Mouse (Mus musculus): ENCODE measurements at regions not wholly inside any gene's neighbourhood (a gene's known extent, or its start where the extent isn't known, plus 50 kb on each side); places are given as distances from the start of the nearest gene placed in this dataset.

DNA sequence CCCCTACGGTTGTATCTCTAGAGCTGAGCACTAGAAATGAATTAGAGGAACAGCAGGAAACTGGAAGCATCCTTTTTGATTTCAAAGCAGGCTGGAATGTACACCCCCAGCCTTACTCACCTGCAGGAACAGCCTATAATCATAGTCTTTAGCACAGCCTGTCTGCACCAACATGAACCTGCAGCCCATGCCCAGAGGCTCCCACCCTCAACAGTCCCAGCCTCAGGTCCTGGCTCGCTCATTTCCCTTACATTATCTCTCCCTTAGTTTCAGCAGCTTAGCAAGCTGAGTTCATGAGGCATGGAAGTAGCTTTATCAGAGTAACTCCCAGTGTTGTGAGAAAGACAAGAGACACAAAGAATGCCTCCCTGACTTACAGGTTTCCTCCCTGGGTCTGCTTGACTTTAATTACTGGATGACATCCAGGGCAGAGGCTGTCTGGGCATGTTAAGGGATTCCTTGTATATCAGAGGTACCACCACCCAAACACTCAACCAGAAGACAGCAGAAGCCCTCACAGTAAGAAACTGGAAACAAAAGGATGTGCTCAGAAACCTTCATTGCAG is 551.2 kb downstream of the Efnb2 start:
- 75% methylated on average over 2 of the region's 2 CpGs for WGBS

GRCm38 (mm10) chr8:8103492-8103891 is 557.5 kb downstream of the Efnb2 start:
- no peak overlapping the region for H3K4me3 ChIP-seq (ENCODE audit: extremely low read depth, insufficient read depth, insufficient read length)
- H3K27ac ChIP-seq (ENCODE audit: insufficient read depth, low read length): no peak overlapping the region
- no peaks in the 10 kb centered on the region for H3K27me3 ChIP-seq (ENCODE audit: control insufficient read depth, insufficient read depth, low read length)
- DNase-seq (ENCODE audit: low read depth in 1 of 2, low spot score in 2 of 2): no peak
- TF ChIP-seq CTCF (IDR thresholded peaks at IDR 0.05; ENCODE audit: extremely low read depth, insufficient read depth, insufficient read length, insufficient replicate concordance) (no peak), POLR2A (IDR thresholded peaks at IDR 0.05; ENCODE audit: low read depth, low read length) (no peak)
- no peaks in the 10 kb centered on the region for H3K4me1 ChIP-seq (ENCODE audit: control insufficient read depth, insufficient read depth, insufficient read length)
- H3K36me3 ChIP-seq (ENCODE audit: control insufficient read depth, insufficient read depth, low read length): no peaks in the 10 kb centered on the region
- WGBS: 70% methylated on average over 3 of the region's 3 CpGs

More for the DNA sequence above, 551.2 kb downstream of the Efnb2 start:
- H3K4me1 ChIP-seq (ENCODE audit: control insufficient read depth, insufficient read depth, insufficient read length): no peaks in the 10 kb centered on the region
- TF ChIP-seq CTCF (IDR thresholded peaks at IDR 0.05; ENCODE audit: extremely low read depth, insufficient read depth, insufficient read length, insufficient replicate concordance) (no peak), POLR2A (IDR thresholded peaks at IDR 0.05; ENCODE audit: low read depth, low read length) (no peak)
- no peaks in the 10 kb centered on the region for H3K36me3 ChIP-seq (ENCODE audit: control insufficient read depth, insufficient read depth, low read length)
- no peak overlapping the region for H3K4me3 ChIP-seq (ENCODE audit: extremely low read depth, insufficient read depth, insufficient read length)
- no peak for DNase-seq (ENCODE audit: low read depth in 1 of 2, low spot score in 2 of 2)
- no peak overlapping the region for H3K27ac ChIP-seq (ENCODE audit: insufficient read depth, low read length)
- no peaks in the 10 kb centered on the region for H3K27me3 ChIP-seq (ENCODE audit: control insufficient read depth, insufficient read depth, low read length)

DNA sequence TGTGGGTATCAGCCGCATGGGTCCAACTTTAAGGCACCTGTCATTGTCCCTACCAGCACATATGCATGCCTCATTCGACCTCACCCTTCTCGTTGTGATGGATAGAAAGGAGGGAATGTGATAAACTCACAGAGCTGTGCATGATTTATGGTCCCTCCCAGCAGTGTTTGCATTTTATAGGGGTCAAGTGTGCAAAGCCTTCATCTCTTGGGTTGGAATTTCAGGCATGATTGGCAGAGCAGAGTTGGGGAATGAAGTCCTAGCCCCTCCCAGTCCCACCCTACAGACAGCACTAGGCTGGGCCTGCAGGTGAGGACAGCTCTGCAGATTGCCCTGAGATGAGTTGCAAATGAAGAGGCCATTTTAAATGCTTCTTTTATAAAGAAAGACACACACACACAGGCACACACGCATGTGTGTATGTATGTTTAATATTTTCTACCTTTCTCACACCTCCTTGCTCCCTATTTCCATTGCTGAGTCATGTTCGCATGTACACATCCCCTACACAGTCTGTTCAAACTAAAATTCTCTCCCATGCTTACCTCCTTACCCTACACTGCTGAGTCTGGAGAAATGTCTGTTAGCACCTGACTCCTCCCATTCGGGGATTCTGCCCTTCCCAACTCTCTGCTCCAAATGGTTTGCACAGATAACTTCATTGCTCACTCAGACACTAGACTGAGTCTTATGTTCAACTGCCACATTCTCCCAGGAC is 558.9 kb downstream of the Efnb2 start:
- 79% methylated on average over 6 of the region's 6 CpGs for WGBS
- Histone ChIP-seq H3K27me3 (ENCODE audit: control insufficient read depth, insufficient read depth, low read length) (no peaks in the 10 kb centered on the region), H3K36me3 (ENCODE audit: control insufficient read depth, insufficient read depth, low read length) (no peaks in the 10 kb centered on the region), H3K4me1 (ENCODE audit: control insufficient read depth, insufficient read depth, insufficient read length) (no peaks in the 10 kb centered on the region), H3K4me3 (ENCODE audit: extremely low read depth, insufficient read depth, insufficient read length) (no peak overlapping the region), H3K27ac (ENCODE audit: insufficient read depth, low read length) (no peak overlapping the region)
- no peak for TF ChIP-seq CTCF (IDR thresholded peaks at IDR 0.05; ENCODE audit: extremely low read depth, insufficient read depth, insufficient read length, insufficient replicate concordance)
- no peak for TF ChIP-seq POLR2A (IDR thresholded peaks at IDR 0.05; ENCODE audit: low read depth, low read length)
- DNase-seq (ENCODE audit: low read depth in 1 of 2, low spot score in 2 of 2): no peak

DNA sequence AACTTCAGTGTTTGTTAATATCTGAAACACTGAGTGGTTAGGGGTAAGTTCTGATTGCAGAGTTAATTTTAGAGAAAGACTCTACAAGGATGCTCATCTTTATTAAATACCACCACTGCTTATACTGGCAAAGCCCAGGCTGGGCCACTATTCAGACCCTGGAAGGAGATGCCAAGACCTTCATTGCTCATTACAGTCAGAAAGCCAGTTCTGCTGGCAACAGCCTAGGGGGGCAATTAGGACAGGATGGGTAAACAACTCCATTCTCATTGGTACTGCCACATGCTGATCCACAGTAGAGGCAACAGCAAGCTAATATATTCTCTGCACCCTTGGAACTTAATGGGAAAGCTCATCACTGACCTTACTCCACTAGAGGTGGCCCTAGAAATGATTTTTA is 568.5 kb downstream of the Efnb2 start:
- TF ChIP-seq CTCF (IDR thresholded peaks at IDR 0.05; ENCODE audit: extremely low read depth, insufficient read depth, insufficient read length, insufficient replicate concordance): no peak
- TF ChIP-seq POLR2A (IDR thresholded peaks at IDR 0.05; ENCODE audit: low read depth, low read length): no peak
- Histone ChIP-seq H3K4me1 (ENCODE audit: control insufficient read depth, insufficient read depth, insufficient read length) (no peaks in the 10 kb centered on the region), H3K27me3 (ENCODE audit: control insufficient read depth, insufficient read depth, low read length) (no peaks in the 10 kb centered on the region), H3K4me3 (ENCODE audit: extremely low read depth, insufficient read depth, insufficient read length) (no peak overlapping the region), H3K27ac (ENCODE audit: insufficient read depth, low read length) (no peak overlapping the region), H3K36me3 (ENCODE audit: control insufficient read depth, insufficient read depth, low read length) (no peaks in the 10 kb centered on the region)
- DNase-seq (ENCODE audit: low read depth in 1 of 2, low spot score in 2 of 2): no peak

DNA sequence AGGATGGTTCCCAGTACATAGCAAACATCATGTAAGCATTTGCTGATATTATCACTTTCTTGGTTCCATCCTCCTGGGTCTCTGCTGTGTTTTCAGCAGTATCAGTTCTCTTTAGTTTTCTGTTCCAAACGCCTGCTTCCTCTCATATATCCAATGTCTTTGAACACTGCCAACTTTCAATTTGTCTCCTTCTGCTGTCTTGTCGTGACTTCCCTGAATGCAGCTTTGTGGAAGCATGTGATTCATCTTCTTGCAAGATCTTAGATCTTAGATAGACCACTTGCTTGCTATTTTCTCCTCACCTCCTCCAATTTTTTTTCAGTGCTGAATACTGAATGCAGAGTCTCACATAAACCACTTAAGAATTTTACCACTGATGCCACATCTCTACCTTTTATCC is 576.4 kb downstream of the Efnb2 start:
- H3K4me3 ChIP-seq (ENCODE audit: extremely low read depth, insufficient read depth, insufficient read length): no peak overlapping the region
- H3K36me3 ChIP-seq (ENCODE audit: control insufficient read depth, insufficient read depth, low read length): no peaks in the 10 kb centered on the region
- 64% methylated on average over 2 of the region's 2 CpGs for WGBS
- no peak for DNase-seq (ENCODE audit: low read depth in 1 of 2, low spot score in 2 of 2)
- TF ChIP-seq CTCF (IDR thresholded peaks at IDR 0.05; ENCODE audit: extremely low read depth, insufficient read depth, insufficient read length, insufficient replicate concordance) (no peak), POLR2A (IDR thresholded peaks at IDR 0.05; ENCODE audit: low read depth, low read length) (no peak)
- H3K27me3 ChIP-seq (ENCODE audit: control insufficient read depth, insufficient read depth, low read length): no peaks in the 10 kb centered on the region
- H3K27ac ChIP-seq (ENCODE audit: insufficient read depth, low read length): no peak overlapping the region
- no peaks in the 10 kb centered on the region for H3K4me1 ChIP-seq (ENCODE audit: control insufficient read depth, insufficient read depth, insufficient read length)

- H3K27me3 ChIP-seq (ENCODE audit: control insufficient read depth, insufficient read depth, low read length): no peaks in the 10 kb centered on the region
- WGBS: 94% methylated on average over 2 of the region's 2 CpGs
- H3K36me3 ChIP-seq (ENCODE audit: control insufficient read depth, insufficient read depth, low read length): no peaks in the 10 kb centered on the region
These were observed 597.0 kb downstream of the Efnb2 start for GRCm38 (mm10) chr8:8064074-8064473.

More at GRCm38 (mm10) chr8:8064074-8064473, 597.0 kb downstream of the Efnb2 start:
- Histone ChIP-seq H3K27ac (ENCODE audit: insufficient read depth, low read length) (no peak overlapping the region), H3K4me3 (ENCODE audit: extremely low read depth, insufficient read depth, insufficient read length) (no peak overlapping the region), H3K4me1 (ENCODE audit: control insufficient read depth, insufficient read depth, insufficient read length) (no peaks in the 10 kb centered on the region)
- TF ChIP-seq POLR2A (IDR thresholded peaks at IDR 0.05; ENCODE audit: low read depth, low read length) (no peak), CTCF (IDR thresholded peaks at IDR 0.05; ENCODE audit: extremely low read depth, insufficient read depth, insufficient read length, insufficient replicate concordance) (no peak)
- no peak for DNase-seq (ENCODE audit: low read depth in 1 of 2, low spot score in 2 of 2)
